Mouse (Mus musculus): ENCODE data around the gene Tsacc.

DNA sequence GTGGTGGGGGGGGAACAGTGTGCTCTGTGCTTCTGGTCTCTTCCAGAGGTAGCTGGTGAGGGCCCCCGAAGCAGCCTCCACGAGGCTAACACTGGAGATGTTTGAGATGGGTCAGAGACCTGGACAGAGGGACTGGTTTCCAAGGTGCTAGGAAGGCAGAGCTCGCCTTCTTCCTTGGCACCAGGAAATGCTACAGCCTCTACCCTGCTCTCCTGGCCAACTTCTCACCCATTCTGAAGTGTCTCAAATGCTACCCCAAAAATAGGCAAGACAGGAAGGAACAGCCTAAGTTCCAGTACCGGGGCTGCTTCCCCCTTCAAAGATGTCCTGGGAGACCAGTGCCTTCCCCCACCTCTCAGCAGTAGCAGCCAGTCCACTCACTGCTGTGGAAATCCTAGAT is 57.4 kb downstream of the Tsacc start:
- TF ChIP-seq CTCF (IDR thresholded peaks at IDR 0.05; ENCODE audit: low read depth, low read length) (no peak), POLR2A (IDR thresholded peaks at IDR 0.05; ENCODE audit: borderline replicate concordance, low read depth, low read length) (no peak)
